Mouse (Mus musculus) MEL (cell line): ENCODE data around the gene Tprg.

Experiments used
- CTCF ChIP-seq, 3 experiments: IDR thresholded peaks in 2 of 3; conservative IDR thresholded peaks in 1 of 3; 2 replicates each; pipeline ENCODE4 v1.5.1; 2011 to 2012; ENCODE audit warnings: low read length in 3 of 3, low read depth in 2 of 3, mild to moderate bottlenecking in 2 of 3, improper control_type of control experiment in 1 of 3, inconsistent platforms in 1 of 3, mixed read lengths in 1 of 3, moderate library complexity in 1 of 3; ENCODE audit not compliant: control insufficient read depth in 1 of 3, insufficient read depth in 1 of 3, poor library complexity in 1 of 3, severe bottlenecking in 1 of 3
- EP300 ChIP-seq, 2 experiments: IDR thresholded peaks; 2 replicates each; pipeline ENCODE4 v1.6.1; 2011; ENCODE audit warnings: improper control_type of control experiment in 2 of 2, low read length in 2 of 2, low read depth in 1 of 2, mild to moderate bottlenecking in 1 of 2
- ETS1 ChIP-seq: IDR thresholded peaks from 2 replicates; pipeline ENCODE4 v1.6.1; 2012; ENCODE audit warnings: low read depth, mild to moderate bottlenecking, inconsistent platforms, low read length, improper control_type of control experiment, moderate library complexity
- MAZ ChIP-seq: IDR thresholded peaks from 2 replicates; pipeline ENCODE4 v1.6.1; 2012; ENCODE audit warnings: low read depth, mild to moderate bottlenecking, inconsistent platforms, low read length, improper control_type of control experiment
- POLR2A ChIP-seq, 2 experiments: IDR thresholded peaks; 2 replicates each; pipeline ENCODE4 v1.6.1; 2011 to 2012; ENCODE audit warnings: low read length in 2 of 2, mild to moderate bottlenecking in 2 of 2, control low read depth in 1 of 2, improper control_type of control experiment in 1 of 2, low read depth in 1 of 2, moderate library complexity in 1 of 2; ENCODE audit not compliant: control insufficient read depth in 1 of 2, insufficient read depth in 1 of 2, poor library complexity in 1 of 2
- TAL1 ChIP-seq: IDR thresholded peaks from 2 replicates; pipeline ENCODE4 v1.6.1; 2012; ENCODE audit warnings: mild to moderate bottlenecking, inconsistent platforms, low read length, moderate library complexity, mixed read lengths
- UBTF ChIP-seq: IDR thresholded peaks from 2 replicates; pipeline ENCODE4 v1.6.1; 2012; ENCODE audit warnings: low read depth, mild to moderate bottlenecking, inconsistent platforms, low read length, improper control_type of control experiment, moderate library complexity, borderline replicate concordance; ENCODE audit not compliant: insufficient read depth

DNA sequence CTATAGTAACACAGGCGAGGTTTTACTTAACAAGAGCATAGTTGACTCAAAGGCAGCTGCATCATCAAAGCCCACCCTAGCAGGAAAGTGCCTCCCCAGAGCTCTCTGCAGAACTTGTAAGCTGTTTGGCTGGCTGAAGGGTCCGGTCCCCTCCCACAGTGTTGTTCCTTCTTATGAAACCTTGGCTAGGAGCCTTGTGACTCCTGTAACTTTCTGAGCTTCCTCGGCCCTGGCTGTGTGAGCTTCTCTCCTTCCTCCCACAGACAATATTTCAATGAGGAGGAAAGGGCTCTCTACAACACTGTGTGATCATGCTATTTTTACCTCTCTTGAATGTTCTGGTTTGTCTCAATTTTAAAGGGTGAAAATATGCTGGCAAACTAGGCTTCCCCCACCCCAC, 28.5 kb downstream of the Tprg start:
- no peak for TF ChIP-seq UBTF
- TF ChIP-seq CTCF (IDR thresholded peaks at IDR 0.05 in 2 of 3, conservative IDR thresholded peaks at IDR 0.05 in 1 of 3; ENCODE audit: control insufficient read depth in 1 of 3, insufficient read depth in 1 of 3, low read depth in 2 of 3, low read length in 3 of 3, poor library complexity in 1 of 3, severe bottlenecking in 1 of 3): no peak
- no peak for TF ChIP-seq EP300 (IDR thresholded peaks at IDR 0.05; ENCODE audit: low read depth in 1 of 2, low read length in 2 of 2)
- no peak for TF ChIP-seq POLR2A (IDR thresholded peaks at IDR 0.05; ENCODE audit: control insufficient read depth in 1 of 2, insufficient read depth in 1 of 2, low read depth in 1 of 2, low read length in 2 of 2, poor library complexity in 1 of 2)
- TF ChIP-seq TAL1: no peak
- no peak for TF ChIP-seq ETS1
- no peak for TF ChIP-seq MAZ
